Mouse (Mus musculus) c-Kit-positive CD71-positive TER-119-positive erythroid progenitor cells, embryonic 14.5 days (primary cell): ENCODE measurements around the gene Gsta2.
"Not testable (repeated sequence)": the region's sequence is repeated elsewhere in the genome, so short reads cannot be mapped to it uniquely, and the experiment has no call there.

Experiments
- DNase-seq: peaks from one replicate; pipeline ENCODE4 v3.0.0-alpha.2; 2013; ENCODE audit warnings: low spot score

Gene Gsta2

GRCm38 (mm10) chr9:78355611-78356010 is at the start of gene Gsta2:
TSS of gene Gsta2 (minus strand) at chr9:78355788.
- no peak for DNase-seq

GRCm38 (mm10) chr9:78401596-78401995 is 46.0 kb upstream of the Gsta2 start:
- no peak for DNase-seq

GRCm38 (mm10) chr9:78400570-78400969 is 45.0 kb upstream of the Gsta2 start:
- no peak for DNase-seq

GRCm38 (mm10) chr9:78396517-78396916 is 40.9 kb upstream of the Gsta2 start:
- DNase-seq = no peak

GRCm38 (mm10) chr9:78395630-78396351 is 40.2 kb upstream of the Gsta2 start, which contains the start of gene Ddx43:
TSS of gene Ddx43 (plus strand) at chr9:78395777.
- no peak for DNase-seq

- no peak for DNase-seq
Measured at GRCm38 (mm10) chr9:78395244-78395629, 39.6 kb upstream of the Gsta2 start.

GRCm38 (mm10) chr9:78394602-78395001 is 39.0 kb upstream of the Gsta2 start:
- DNase-seq = no peak

- DNase-seq = no peak
Measured at GRCm38 (mm10) chr9:78393741-78394140, 38.2 kb upstream of the Gsta2 start.

GRCm38 (mm10) chr9:78389981-78390380 is 34.4 kb upstream of the Gsta2 start:
- DNase-seq = no peak

- no peak for DNase-seq
Measured at GRCm38 (mm10) chr9:78386947-78387346, 31.4 kb upstream of the Gsta2 start.

- DNase-seq = no peak
Measured at GRCm38 (mm10) chr9:78385893-78386292, 30.3 kb upstream of the Gsta2 start.

GRCm38 (mm10) chr9:78378113-78378785 is 22.7 kb upstream of the Gsta2 start, which contains the start of gene Ooep:
TSS of gene Ooep (minus strand) at chr9:78378725.
- DNase-seq = no peak

- no peak for DNase-seq
Measured at GRCm38 (mm10) chr9:78377546-78377945, 22.0 kb upstream of the Gsta2 start.

- no peak for DNase-seq
Measured at GRCm38 (mm10) chr9:78375486-78375885, 19.9 kb upstream of the Gsta2 start.

- no peak for DNase-seq
Measured at GRCm38 (mm10) chr9:78374885-78375389, 19.3 kb upstream of the Gsta2 start.

- DNase-seq = no peak
Measured at GRCm38 (mm10) chr9:78374397-78374796, 18.8 kb upstream of the Gsta2 start.

- no peak for DNase-seq
Measured at GRCm38 (mm10) chr9:78372827-78373504, 17.4 kb upstream of the Gsta2 start.

- DNase-seq = no peak
Measured at GRCm38 (mm10) chr9:78371441-78371840, 15.9 kb upstream of the Gsta2 start.

- no peak for DNase-seq
Measured at GRCm38 (mm10) chr9:78369786-78370185, 14.2 kb upstream of the Gsta2 start.

- DNase-seq = no peak
Measured at GRCm38 (mm10) chr9:78369349-78369748, 13.8 kb upstream of the Gsta2 start.

GRCm38 (mm10) chr9:78368671-78369293 is 13.2 kb upstream of the Gsta2 start:
- DNase-seq = no peak

GRCm38 (mm10) chr9:78367959-78368358 is 12.4 kb upstream of the Gsta2 start, which contains the start of gene Dppa5a:
TSS of gene Dppa5a (minus strand) at chr9:78368177.
- DNase-seq = not testable (repeated sequence)
